Mouse (Mus musculus): ENCODE data around the gene Med27.
A peak's percentile ranks its signal among the peaks of the same experiment; 100 is the strongest.

Med27 gene

GRCm38 (mm10) chr2:29436376-29436775 lies 89.8 kb downstream of the Med27 start:
- no peak for DNase-seq (ENCODE audit: low spot score in 2 of 2)

- no peak for DNase-seq (ENCODE audit: low spot score in 2 of 2)
Observed at GRCm38 (mm10) chr2:29437111-29437510, 90.5 kb downstream of the Med27 start.

- DNase-seq (ENCODE audit: low spot score in 2 of 2), result no peak
Observed at GRCm38 (mm10) chr2:29437861-29438529, 91.4 kb downstream of the Med27 start.

DNA sequence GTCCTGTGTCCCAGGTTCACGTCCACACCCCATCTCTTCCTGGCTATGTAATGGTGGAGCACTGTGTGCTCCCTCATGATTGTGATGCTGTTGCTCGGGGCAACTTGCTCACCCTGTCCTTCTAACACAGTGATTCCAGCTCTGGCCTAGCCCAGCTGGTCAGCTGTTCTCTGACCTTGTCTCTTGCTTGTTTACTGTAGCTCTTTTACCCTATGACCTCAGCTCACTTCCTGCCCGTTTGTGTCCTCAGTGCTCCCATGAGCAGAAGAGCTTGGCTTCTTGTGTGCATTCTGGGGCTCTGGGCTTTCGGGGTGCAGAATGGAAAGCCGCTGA lies 91.9 kb downstream of the Med27 start:
- DNase-seq (ENCODE audit: low spot score in 2 of 2), result no peak

- DNase-seq (ENCODE audit: low spot score in 2 of 2), result no peak
Observed at GRCm38 (mm10) chr2:29438986-29439385, 92.4 kb downstream of the Med27 start.

DNA sequence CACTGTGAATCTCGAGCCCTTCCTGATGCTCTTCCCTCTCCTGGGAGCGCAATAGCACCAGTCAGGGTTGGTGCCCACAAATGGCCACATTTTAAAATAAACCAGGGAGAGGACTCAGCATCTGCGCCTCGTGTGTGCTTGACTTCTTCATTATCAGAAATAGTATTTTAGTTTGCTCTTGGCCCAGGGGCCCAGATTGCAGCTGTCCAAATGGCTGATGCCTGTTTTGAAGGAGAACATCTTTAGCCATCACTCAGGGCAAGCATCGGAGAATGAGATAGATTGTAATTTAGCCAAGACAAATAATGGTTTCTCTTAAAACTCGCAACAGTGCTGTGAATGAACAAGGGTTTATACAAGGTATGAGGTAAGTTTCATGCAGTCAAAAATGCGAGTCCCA lies 92.8 kb downstream of the Med27 start:
- no peak for DNase-seq (ENCODE audit: low spot score in 2 of 2)

- no peak for DNase-seq (ENCODE audit: low spot score in 2 of 2)
Observed at GRCm38 (mm10) chr2:29439857-29440502, 93.4 kb downstream of the Med27 start.

GRCm38 (mm10) chr2:29442275-29442674 lies 95.7 kb downstream of the Med27 start:
- DNase-seq (ENCODE audit: low spot score in 2 of 2), result no peak

DNA sequence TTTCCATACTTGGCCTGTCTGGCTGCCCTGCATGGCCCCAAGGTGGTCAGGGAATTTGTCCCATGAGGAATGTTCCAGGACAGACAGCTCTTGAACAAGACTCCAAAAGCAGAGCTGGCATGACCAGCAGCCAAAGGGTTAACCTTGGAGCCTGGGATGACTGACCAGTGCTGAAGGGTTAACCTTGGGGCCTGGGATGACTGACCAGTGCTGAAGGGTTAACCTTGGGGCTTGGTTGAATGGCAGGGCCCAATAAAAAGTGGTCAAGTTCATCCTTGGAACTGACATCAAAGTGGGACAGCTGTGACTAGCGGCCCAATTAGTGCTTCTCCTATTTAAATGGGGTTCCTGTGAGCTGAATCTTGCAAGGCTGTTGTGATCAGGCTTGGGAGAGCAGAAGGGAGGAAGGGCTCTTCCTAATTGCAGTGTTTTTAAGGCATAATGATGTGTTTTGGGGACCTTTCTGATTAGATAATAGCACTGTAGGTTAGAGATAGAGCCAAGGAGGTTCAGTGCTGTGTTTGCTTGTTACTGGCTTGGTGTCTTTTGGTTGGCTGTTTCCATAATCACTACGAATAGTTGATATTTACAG lies 97.1 kb downstream of the Med27 start:
- DNase-seq (ENCODE audit: low spot score in 2 of 2), result no peak

DNA sequence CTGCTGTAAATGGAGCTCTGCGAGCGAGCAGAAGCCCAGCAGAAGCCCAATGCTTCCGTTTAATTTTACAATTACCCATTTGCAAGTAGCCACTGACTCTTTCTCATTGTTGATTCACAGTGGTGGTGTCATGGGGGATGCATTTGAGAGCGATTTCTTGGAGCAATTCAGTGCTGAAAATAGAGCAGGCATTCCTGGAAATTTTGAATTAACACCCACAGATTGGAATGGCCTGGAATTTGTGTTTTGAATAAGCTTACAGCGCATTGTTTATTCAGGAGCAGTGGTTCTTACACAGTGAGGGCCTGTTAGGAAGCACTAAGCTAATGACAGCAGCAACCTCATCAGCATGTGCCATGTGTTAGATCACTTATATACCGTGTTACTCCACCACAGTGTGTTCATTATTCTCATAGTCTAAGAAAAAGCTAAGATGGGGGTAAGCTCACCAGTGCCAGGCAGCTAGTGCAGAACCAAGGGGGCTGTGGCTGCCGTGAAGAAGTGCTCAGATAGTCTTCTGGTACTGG lies 101.9 kb downstream of the Med27 start:
- no peak for DNase-seq (ENCODE audit: low spot score in 2 of 2)

GRCm38 (mm10) chr2:29451368-29451999 lies 104.9 kb downstream of the Med27 start:
- DNase-seq (ENCODE audit: low spot score in 2 of 2), result peak in 1 of 2 experiments; percentile 67

DNA sequence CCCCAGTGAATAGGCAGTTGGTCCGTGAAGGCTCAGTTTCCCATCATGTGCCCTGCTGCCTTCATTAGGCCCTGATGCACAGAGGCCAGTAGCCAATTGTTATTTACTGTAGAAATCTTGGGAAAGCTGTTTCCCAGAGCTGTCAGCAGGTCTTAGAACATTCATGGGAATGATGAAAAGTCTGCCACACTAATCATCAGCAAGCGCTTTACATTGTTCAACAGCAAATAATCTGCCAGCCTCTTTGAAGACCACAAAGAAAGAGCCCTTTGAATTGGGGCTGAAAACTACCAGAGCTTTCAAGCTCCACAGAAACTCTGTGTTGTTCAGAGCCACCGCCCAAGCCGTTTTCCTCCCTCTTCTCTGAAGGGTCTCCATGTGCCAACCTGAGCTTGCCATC lies 106.8 kb downstream of the Med27 start:
- DNase-seq (ENCODE audit: low spot score in 2 of 2), result no peak

DNA sequence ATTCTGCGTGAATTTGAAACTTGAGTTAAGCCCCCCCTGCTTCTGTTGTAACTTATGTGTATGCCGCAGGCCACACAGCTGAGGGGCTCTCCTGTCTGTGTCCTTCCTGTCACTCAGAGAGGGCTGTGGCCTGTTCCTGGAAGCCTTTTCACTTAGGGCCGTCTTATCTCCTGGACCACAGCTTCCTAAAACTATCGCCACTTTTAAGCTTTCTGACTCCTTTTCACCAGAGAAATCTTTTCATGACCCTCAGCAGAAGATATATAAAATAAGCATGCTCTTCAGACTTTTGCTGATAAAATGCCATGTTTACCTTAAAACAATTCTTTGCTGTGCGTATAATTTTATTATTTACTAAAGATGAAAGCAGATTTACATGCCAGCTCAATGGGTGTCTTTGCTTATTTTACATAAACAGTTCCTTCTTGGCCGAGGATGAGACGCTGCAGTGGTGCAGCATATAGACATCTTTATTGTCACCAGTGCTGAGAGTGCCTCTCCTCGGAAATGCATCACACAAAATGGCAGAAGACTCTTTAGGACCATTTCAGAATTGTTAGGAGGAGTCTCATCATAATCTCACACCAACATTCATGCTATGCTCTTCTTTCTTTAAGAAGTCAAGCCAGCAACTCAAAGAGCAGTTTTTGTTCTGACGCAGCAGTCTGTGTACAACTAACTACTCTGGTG lies 110.2 kb downstream of the Med27 start:
- no peak for DNase-seq (ENCODE audit: low spot score in 2 of 2)

- DNase-seq (ENCODE audit: low spot score in 2 of 2), result no peak
Observed at GRCm38 (mm10) chr2:29457677-29458076, 111.1 kb downstream of the Med27 start.

DNA sequence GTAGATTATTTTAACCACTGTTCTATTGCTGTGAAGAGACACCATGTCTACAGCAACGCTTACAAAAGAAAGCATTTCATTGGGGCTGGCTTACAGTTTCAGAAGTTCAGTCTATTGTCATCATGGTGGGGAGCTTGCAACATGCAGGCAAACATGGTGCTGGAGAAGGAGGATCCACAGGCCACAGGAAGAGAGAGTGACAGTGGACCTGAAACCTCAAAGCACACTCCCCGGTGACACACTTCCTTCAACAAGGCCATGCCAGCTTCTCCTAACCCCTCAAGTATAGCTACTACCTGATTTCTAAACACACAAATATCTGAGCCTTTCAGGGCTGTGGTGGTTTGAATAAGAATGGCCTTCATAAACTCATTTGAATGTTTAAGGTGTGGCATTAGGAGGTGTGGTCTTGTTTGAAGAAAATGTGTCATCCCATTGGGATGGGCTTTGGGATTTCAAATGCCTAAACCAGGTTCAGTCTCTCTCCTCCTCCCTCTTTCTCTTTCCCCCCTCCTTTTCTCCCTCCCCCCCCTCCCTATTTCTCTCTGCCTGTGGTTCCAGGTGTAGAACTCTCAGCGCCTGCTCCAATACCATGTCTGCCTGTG lies 111.8 kb downstream of the Med27 start:
- DNase-seq (ENCODE audit: low spot score in 2 of 2), result no peak

GRCm38 (mm10) chr2:29459648-29460047 lies 113.0 kb downstream of the Med27 start:
- no peak for DNase-seq (ENCODE audit: low spot score in 2 of 2)

- DNase-seq (ENCODE audit: low spot score in 2 of 2), result no peak
Observed at GRCm38 (mm10) chr2:29461841-29462240, 115.2 kb downstream of the Med27 start.

- DNase-seq (ENCODE audit: low spot score in 2 of 2), result no peak
Observed at GRCm38 (mm10) chr2:29463039-29463585, 116.5 kb downstream of the Med27 start.

GRCm38 (mm10) chr2:29464851-29465648 lies 118.4 kb downstream of the Med27 start:
- DNase-seq (ENCODE audit: low spot score in 2 of 2), result peak in 1 of 2 experiments; percentile 63

GRCm38 (mm10) chr2:29465649-29466137 lies 119.1 kb downstream of the Med27 start:
- DNase-seq (ENCODE audit: low spot score in 2 of 2), result no peak

Data from left cerebral cortex, adult 9 months (tissue).